Mouse (Mus musculus): ENCODE data around the gene Tha1. TPM values are rescaled to one million over a fixed set of nuclear protein-coding genes. Genes with fewer than 3 reads are reported as not detected.
A peak's percentile ranks its signal among the peaks of the same experiment; 100 is the strongest.
"Not testable (repeated sequence)": the region's sequence is repeated elsewhere in the genome, so short reads cannot be mapped to it uniquely, and the experiment has no call there.

Tha1 gene
- polyA plus RNA-seq, 1 experiment from 2014 or later = 6.9 TPM

- Histone ChIP-seq H3K4me1 (ENCODE audit: insufficient read depth, low read length) (peaks cover 34% of the 10 kb centered on the region), H3K9me3 (ENCODE audit: low read length) (no peaks in the 10 kb centered on the region), H3K36me3 (ENCODE audit: insufficient read depth, low read length) (peaks cover 3% of the 10 kb centered on the region; the same call in 1 of the 2 replicates), H3K27me3 (ENCODE audit: insufficient read depth, low read length) (no peaks in the 10 kb centered on the region), H3K9ac (replicated peaks; ENCODE audit: low read length) (no peak overlapping the region), H3K4me3 (ENCODE audit: low read length) (no peak overlapping the region), H3K4me2 (replicated peaks; ENCODE audit: low read depth, low read length) (no peak overlapping the region), H3K27ac (ENCODE audit: low read length) (no peak overlapping the region)
- 42% methylated on average over 5 of the region's 5 CpGs for WGBS
- ATAC-seq (ENCODE audit: low FRiP score, low TSS enrichment) = peak; percentile 16; the same call in 1 of the 2 replicates
These were observed 26.6 kb downstream of the Tha1 start for GRCm38 (mm10) chr11:117846640-117847039.

- Histone ChIP-seq H3K4me2 (replicated peaks; ENCODE audit: low read depth, low read length) (no peak overlapping the region), H3K27ac (ENCODE audit: low read length) (0 out of 2 replicates have a peak overlapping the region, but pooled peaks have one; percentile 13), H3K4me3 (ENCODE audit: low read length) (no peak overlapping the region), H3K9me3 (ENCODE audit: low read length) (no peaks in the 10 kb centered on the region), H3K4me1 (ENCODE audit: insufficient read depth, low read length) (peaks cover 29% of the 10 kb centered on the region), H3K9ac (replicated peaks; ENCODE audit: low read length) (no peak overlapping the region), H3K27me3 (ENCODE audit: insufficient read depth, low read length) (no peaks in the 10 kb centered on the region), H3K36me3 (ENCODE audit: insufficient read depth, low read length) (no peaks in the 10 kb centered on the region)
- WGBS = 85% methylated on average over 2 of the region's 2 CpGs
- no peak for ATAC-seq (ENCODE audit: low FRiP score, low TSS enrichment)
These were observed 27.6 kb downstream of the Tha1 start for GRCm38 (mm10) chr11:117845651-117846050.

GRCm38 (mm10) chr11:117844997-117845396, 28.3 kb downstream of the Tha1 start:
- Histone ChIP-seq H3K9ac (replicated peaks; ENCODE audit: low read length) (no peak overlapping the region), H3K4me2 (replicated peaks; ENCODE audit: low read depth, low read length) (no peak overlapping the region), H3K27me3 (ENCODE audit: insufficient read depth, low read length) (no peaks in the 10 kb centered on the region), H3K36me3 (ENCODE audit: insufficient read depth, low read length) (no peaks in the 10 kb centered on the region), H3K4me3 (ENCODE audit: low read length) (no peak overlapping the region), H3K9me3 (ENCODE audit: low read length) (no peaks in the 10 kb centered on the region), H3K27ac (ENCODE audit: low read length) (peak overlapping the region; percentile 83), H3K4me1 (ENCODE audit: insufficient read depth, low read length) (peaks cover 23% of the 10 kb centered on the region)
- ATAC-seq (ENCODE audit: low FRiP score, low TSS enrichment) = 0 out of 2 replicates have a peak, but pooled peaks have one; percentile 29
- WGBS = 54% methylated on average over 2 of the region's 2 CpGs

- peaks cover 21% of the 10 kb centered on the region for H3K4me1 ChIP-seq (ENCODE audit: insufficient read depth, low read length)
- no peak overlapping the region for H3K9ac ChIP-seq (replicated peaks; ENCODE audit: low read length)
- no peaks in the 10 kb centered on the region for H3K9me3 ChIP-seq (ENCODE audit: low read length)
- H3K27ac ChIP-seq (ENCODE audit: low read length) = no peak overlapping the region
- no peaks in the 10 kb centered on the region for H3K36me3 ChIP-seq (ENCODE audit: insufficient read depth, low read length)
- H3K27me3 ChIP-seq (ENCODE audit: insufficient read depth, low read length) = no peaks in the 10 kb centered on the region
- WGBS = 85% methylated on average over 2 of the region's 2 CpGs
- H3K4me3 ChIP-seq (ENCODE audit: low read length) = no peak overlapping the region
- ATAC-seq (ENCODE audit: low FRiP score, low TSS enrichment) = no peak
- H3K4me2 ChIP-seq (replicated peaks; ENCODE audit: low read depth, low read length) = no peak overlapping the region
These were observed 29.8 kb downstream of the Tha1 start for GRCm38 (mm10) chr11:117843434-117843833.

GRCm38 (mm10) chr11:117840910-117841309, 32.4 kb downstream of the Tha1 start:
- no peaks in the 10 kb centered on the region for H3K27me3 ChIP-seq (ENCODE audit: insufficient read depth, low read length)
- no peak overlapping the region for H3K27ac ChIP-seq (ENCODE audit: low read length)
- no peaks in the 10 kb centered on the region for H3K36me3 ChIP-seq (ENCODE audit: insufficient read depth, low read length)
- peaks cover 14% of the 10 kb centered on the region for H3K4me1 ChIP-seq (ENCODE audit: insufficient read depth, low read length)
- H3K9me3 ChIP-seq (ENCODE audit: low read length) = no peaks in the 10 kb centered on the region
- 27% methylated on average over 1 of the region's 1 CpGs for WGBS
- no peak overlapping the region for H3K9ac ChIP-seq (replicated peaks; ENCODE audit: low read length)
- H3K4me2 ChIP-seq (replicated peaks; ENCODE audit: low read depth, low read length) = no peak overlapping the region
- no peak for ATAC-seq (ENCODE audit: low FRiP score, low TSS enrichment)
- no peak overlapping the region for H3K4me3 ChIP-seq (ENCODE audit: low read length)

- Histone ChIP-seq H3K4me1 (ENCODE audit: insufficient read depth, low read length) (peaks cover 9% of the 10 kb centered on the region), H3K36me3 (ENCODE audit: insufficient read depth, low read length) (no peaks in the 10 kb centered on the region), H3K9ac (replicated peaks; ENCODE audit: low read length) (no peak overlapping the region), H3K27ac (ENCODE audit: low read length) (no peak overlapping the region), H3K4me3 (ENCODE audit: low read length) (no peak overlapping the region), H3K4me2 (replicated peaks; ENCODE audit: low read depth, low read length) (no peak overlapping the region), H3K9me3 (ENCODE audit: low read length) (no peaks in the 10 kb centered on the region), H3K27me3 (ENCODE audit: insufficient read depth, low read length) (no peaks in the 10 kb centered on the region)
- ATAC-seq (ENCODE audit: low FRiP score, low TSS enrichment) = no peak
- WGBS = 84% methylated on average over 1 of the region's 1 CpGs
These were observed 34.3 kb downstream of the Tha1 start for GRCm38 (mm10) chr11:117839021-117839420.

- no peaks in the 10 kb centered on the region for H3K9me3 ChIP-seq (ENCODE audit: low read length)
- ATAC-seq (ENCODE audit: low FRiP score, low TSS enrichment) = no peak
- whole genome bisulfite sequencing = 56% methylated on average over 2 of the region's 2 CpGs
- no peak overlapping the region for H3K4me2 ChIP-seq (replicated peaks; ENCODE audit: low read depth, low read length)
- H3K27ac ChIP-seq (ENCODE audit: low read length) = no peak overlapping the region
- H3K36me3 ChIP-seq (ENCODE audit: insufficient read depth, low read length) = no peaks in the 10 kb centered on the region
- H3K27me3 ChIP-seq (ENCODE audit: insufficient read depth, low read length) = no peaks in the 10 kb centered on the region
- H3K4me3 ChIP-seq (ENCODE audit: low read length) = no peak overlapping the region
- peaks cover 9% of the 10 kb centered on the region for H3K4me1 ChIP-seq (ENCODE audit: insufficient read depth, low read length)
- no peak overlapping the region for H3K9ac ChIP-seq (replicated peaks; ENCODE audit: low read length)
These were observed 34.7 kb downstream of the Tha1 start for GRCm38 (mm10) chr11:117838572-117838971.

- H3K4me2 ChIP-seq (replicated peaks; ENCODE audit: low read depth, low read length) = peak overlapping the region; percentile 47
- peaks cover 14% of the 10 kb centered on the region for H3K4me1 ChIP-seq (ENCODE audit: insufficient read depth, low read length)
- peak overlapping the region; percentile 22; the same call in 1 of the 2 replicates for H3K4me3 ChIP-seq (ENCODE audit: low read length)
- no peaks in the 10 kb centered on the region for H3K27me3 ChIP-seq (ENCODE audit: insufficient read depth, low read length)
- H3K36me3 ChIP-seq (ENCODE audit: insufficient read depth, low read length) = no peaks in the 10 kb centered on the region
- H3K27ac ChIP-seq (ENCODE audit: low read length) = no peak overlapping the region
- H3K9ac ChIP-seq (replicated peaks; ENCODE audit: low read length) = no peak overlapping the region
- no peak for ATAC-seq (ENCODE audit: low FRiP score, low TSS enrichment)
- 30% methylated on average over 13 of the region's 13 CpGs for WGBS
- no peaks in the 10 kb centered on the region for H3K9me3 ChIP-seq (ENCODE audit: low read length)
These were observed 37.0 kb downstream of the Tha1 start for GRCm38 (mm10) chr11:117836306-117836705.

- H3K4me1 ChIP-seq (ENCODE audit: insufficient read depth, low read length) = peaks cover 30% of the 10 kb centered on the region
- no peaks in the 10 kb centered on the region for H3K27me3 ChIP-seq (ENCODE audit: insufficient read depth, low read length)
- H3K9ac ChIP-seq (replicated peaks; ENCODE audit: low read length) = no peak overlapping the region
- no peaks in the 10 kb centered on the region for H3K36me3 ChIP-seq (ENCODE audit: insufficient read depth, low read length)
- no peaks in the 10 kb centered on the region for H3K9me3 ChIP-seq (ENCODE audit: low read length)
- no peak overlapping the region for H3K4me3 ChIP-seq (ENCODE audit: low read length)
- H3K4me2 ChIP-seq (replicated peaks; ENCODE audit: low read depth, low read length) = no peak overlapping the region
- WGBS = 86% methylated on average over 8 of the region's 8 CpGs
- ATAC-seq (ENCODE audit: low FRiP score, low TSS enrichment) = no peak
- peak overlapping the region; percentile 37; the same call in 1 of the 2 replicates for H3K27ac ChIP-seq (ENCODE audit: low read length)
These were observed 39.2 kb downstream of the Tha1 start for GRCm38 (mm10) chr11:117834086-117834485.

- not testable (repeated sequence) for H3K36me3 ChIP-seq (ENCODE audit: insufficient read depth, low read length); ATAC-seq (ENCODE audit: low FRiP score, low TSS enrichment); H3K9ac ChIP-seq (replicated peaks; ENCODE audit: low read length); H3K4me3 ChIP-seq (ENCODE audit: low read length); H3K4me2 ChIP-seq (replicated peaks; ENCODE audit: low read depth, low read length); H3K9me3 ChIP-seq (ENCODE audit: low read length); H3K27me3 ChIP-seq (ENCODE audit: insufficient read depth, low read length)
- Histone ChIP-seq H3K4me1 (ENCODE audit: insufficient read depth, low read length) (peaks cover 31% of the 10 kb centered on the region), H3K27ac (ENCODE audit: low read length) (0 out of 2 replicates have a peak overlapping the region, but pooled peaks have one; percentile 33)
- 88% methylated on average over 4 of the region's 6 CpGs for WGBS
These were observed 39.8 kb downstream of the Tha1 start for GRCm38 (mm10) chr11:117833509-117833908.
